Mouse (Mus musculus): Measurements from ENCODE around the gene Egfl6.

GRCm38 (mm10) chrX:166620900-166621299, 35.4 kb upstream of the Egfl6 start:
- TF ChIP-seq ZNF384 (IDR thresholded peaks at IDR 0.05; ENCODE audit: low read depth, low read length) (no peak), CHD2 (IDR thresholded peaks at IDR 0.05; ENCODE audit: low read depth, low read length) (no peak), MAFK (IDR thresholded peaks at IDR 0.05; ENCODE audit: insufficient read depth, low read depth, low read length) (no peak), ZC3H11A (IDR thresholded peaks at IDR 0.05; ENCODE audit: borderline replicate concordance, low read depth, low read length) (no peak), HCFC1 (IDR thresholded peaks at IDR 0.05; ENCODE audit: borderline replicate concordance, insufficient read depth, low read length) (no peak)

All from ES-E14 (cell line).